Mouse (Mus musculus) E14TG2a.4 (cell line): ENCODE measurements around the gene Inpp5f.

Experiments
- CTCF ChIP-seq: conservative IDR thresholded peaks from 2 replicates; pipeline ENCODE4 v1.5.1; 2014; ENCODE audit warnings: low read length
- NANOG ChIP-seq: IDR thresholded peaks from 2 replicates; pipeline ENCODE4 v1.6.1; 2014; ENCODE audit warnings: borderline replicate concordance, low read length, mixed read lengths
- POU5F1 ChIP-seq: IDR thresholded peaks from 2 replicates; pipeline ENCODE4 v1.6.1; 2014; ENCODE audit warnings: low read length, borderline replicate concordance

DNA sequence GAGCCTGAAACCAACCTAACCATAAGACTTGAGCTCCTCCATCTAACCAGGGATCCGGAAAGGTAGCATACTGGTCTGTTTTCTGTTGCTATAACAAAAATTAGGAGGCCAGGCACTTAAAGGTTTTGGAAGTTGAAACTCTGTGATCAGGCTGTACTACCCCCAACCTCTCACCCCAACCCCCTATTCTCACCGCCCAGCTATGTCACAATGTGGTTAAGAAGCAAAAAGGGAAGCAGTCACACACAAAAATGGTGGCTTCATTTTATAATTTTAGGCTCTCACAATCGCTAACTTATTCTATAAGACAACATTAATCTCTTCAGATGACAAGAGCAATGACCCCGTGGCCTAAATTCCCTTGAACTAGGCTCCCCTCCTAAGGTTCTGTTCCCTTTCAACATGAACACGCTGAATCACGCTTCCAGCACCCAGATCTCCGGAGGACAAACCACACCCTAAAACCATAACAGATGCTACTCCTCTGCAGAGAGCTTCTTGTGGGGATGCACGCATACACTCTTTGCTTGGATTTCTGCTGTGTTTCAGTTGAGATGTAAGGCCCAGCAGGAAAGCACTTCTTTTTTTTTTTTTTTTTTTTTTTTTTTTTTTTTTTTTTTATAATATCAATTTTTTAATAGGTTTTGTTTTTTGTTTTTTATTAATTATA lies 41.0 kb upstream of the Inpp5f start:
- TF ChIP-seq CTCF (no peak), POU5F1 (no peak), NANOG (no peak)
